Mouse (Mus musculus) heart, adult 2 months (tissue): ENCODE measurements around the gene Nr3c2.

Source experiments
- CTCF ChIP-seq: fragments of 200-600 bp; IDR thresholded peaks from 2 replicates; pipeline ENCODE4 v1.8.1; 2022; ENCODE audit warnings: antibody characterized with exemption, mild to moderate bottlenecking, moderate library complexity
- POLR2A ChIP-seq: fragments of 200-500 bp; IDR thresholded peaks from 2 replicates; pipeline ENCODE4 v1.6.1; 2011; ENCODE audit warnings: mild to moderate bottlenecking, low read depth, low read length, control low read depth; ENCODE audit not compliant: insufficient read depth

DNA sequence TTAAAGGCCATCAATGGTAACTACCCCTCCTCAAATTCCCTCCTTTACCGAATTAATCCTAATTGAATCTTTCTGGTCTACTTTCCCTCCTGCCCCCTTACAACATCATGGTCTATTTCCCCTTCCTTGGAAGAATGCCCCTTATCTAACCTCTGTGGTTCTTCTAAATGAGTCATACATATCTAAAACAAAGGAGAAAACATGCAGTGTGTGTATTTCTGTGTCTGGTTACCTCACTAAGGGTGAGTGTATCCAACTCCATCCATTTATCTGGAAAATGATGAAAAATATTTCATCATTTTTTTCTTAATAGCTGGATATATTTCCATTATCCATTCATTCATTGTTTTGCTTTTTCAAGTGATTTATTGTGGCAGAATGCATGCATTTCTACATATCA, 332.0 kb downstream of the Nr3c2 start:
- TF ChIP-seq POLR2A: no peak
- no peak for TF ChIP-seq CTCF
